Mouse (Mus musculus) MEL (cell line): ENCODE measurements around the gene Slc6a9. TPM values are rescaled to one million over a fixed set of nuclear protein-coding genes. Genes with fewer than 3 reads are reported as not detected.

Experiments
- DNase-seq: peaks from one replicate; pipeline ENCODE4 v3.0.0; 2011; ENCODE audit warnings: low read depth, low spot score
- H3K27ac ChIP-seq: 2 replicates; pipeline ENCODE4 v1.5.1; 2012; ENCODE audit warnings: low read depth, mild to moderate bottlenecking, control low read depth, low read length, moderate library complexity; ENCODE audit not compliant: control insufficient read depth
- H3K27me3 ChIP-seq, 2 experiments: fragments of 150-350 bp in 1 of 2; sonication (generic) in 1 of 2; 2 replicates each; pipeline ENCODE4 v1.6.1; 2012; ENCODE audit warnings: low read length in 2 of 2, mild to moderate bottlenecking in 2 of 2, improper control_type of control experiment in 1 of 2, moderate library complexity in 1 of 2; ENCODE audit not compliant: insufficient read depth in 2 of 2, control insufficient read depth in 1 of 2
- H3K36me3 ChIP-seq, 2 experiments: 2 replicates each; pipeline ENCODE4 v1.6.1; 2012 to 2014; ENCODE audit warnings: low read length in 2 of 2, improper control_type of control experiment in 1 of 2, inconsistent platforms in 1 of 2, mild to moderate bottlenecking in 1 of 2; ENCODE audit not compliant: insufficient read depth in 2 of 2, control insufficient read depth in 1 of 2
- H3K4me1 ChIP-seq, 2 experiments: fragments of 150-350 bp in 1 of 2; sonication (generic) in 1 of 2; 2 replicates each; pipeline ENCODE4 v1.6.1; 2012; ENCODE audit warnings: low read length in 2 of 2, improper control_type of control experiment in 1 of 2, mild to moderate bottlenecking in 1 of 2; ENCODE audit not compliant: insufficient read depth in 2 of 2, control insufficient read depth in 1 of 2
- H3K4me3 ChIP-seq, 2 experiments: fragments of 150-350 bp in 1 of 2; sonication (generic) in 1 of 2; 2 replicates each; pipeline ENCODE4 v1.5.1; 2012; ENCODE audit warnings: low read depth in 2 of 2, low read length in 2 of 2, mild to moderate bottlenecking in 2 of 2, moderate library complexity in 2 of 2, control low read depth in 1 of 2, improper control_type of control experiment in 1 of 2; ENCODE audit not compliant: control insufficient read depth in 1 of 2, insufficient read depth in 1 of 2
- H3K79me2 ChIP-seq: 2 replicates; pipeline ENCODE4 v1.6.1; 2012; ENCODE audit warnings: mild to moderate bottlenecking, low read length, moderate library complexity; ENCODE audit not compliant: control insufficient read depth, poor library complexity, insufficient read depth
- H3K9ac ChIP-seq: 2 replicates; pipeline ENCODE4 v1.6.1; 2012; ENCODE audit warnings: low read depth, mild to moderate bottlenecking, control low read depth, low read length, moderate library complexity; ENCODE audit not compliant: control insufficient read depth, poor library complexity, severe bottlenecking
- H3K9me3 ChIP-seq: fragments of 150-350 bp; sonication (generic); replicated peaks from 2 replicates; pipeline ENCODE4 v1.6.1; 2012; ENCODE audit warnings: mild to moderate bottlenecking, low read length, improper control_type of control experiment, moderate library complexity; ENCODE audit not compliant: insufficient read depth
- CTCF ChIP-seq, 3 experiments: IDR thresholded peaks in 2 of 3; conservative IDR thresholded peaks in 1 of 3; 2 replicates each; pipeline ENCODE4 v1.5.1; 2011 to 2012; ENCODE audit warnings: low read length in 3 of 3, low read depth in 2 of 3, mild to moderate bottlenecking in 2 of 3, improper control_type of control experiment in 1 of 3, inconsistent platforms in 1 of 3, mixed read lengths in 1 of 3, moderate library complexity in 1 of 3; ENCODE audit not compliant: control insufficient read depth in 1 of 3, insufficient read depth in 1 of 3, poor library complexity in 1 of 3, severe bottlenecking in 1 of 3
- E2F4 ChIP-seq: IDR thresholded peaks from 2 replicates; pipeline ENCODE4 v1.6.1; 2011; ENCODE audit warnings: low read depth, low read length, improper control_type of control experiment, borderline replicate concordance
- ELF1 ChIP-seq: IDR thresholded peaks from 2 replicates; pipeline ENCODE4 v1.6.1; 2014; ENCODE audit warnings: low read depth, mild to moderate bottlenecking, inconsistent platforms, low read length, improper control_type of control experiment, moderate library complexity
- EP300 ChIP-seq, 2 experiments: IDR thresholded peaks; 2 replicates each; pipeline ENCODE4 v1.6.1; 2011; ENCODE audit warnings: improper control_type of control experiment in 2 of 2, low read length in 2 of 2, low read depth in 1 of 2, mild to moderate bottlenecking in 1 of 2
- HCFC1 ChIP-seq: IDR thresholded peaks from 2 replicates; pipeline ENCODE4 v1.6.1; 2012; ENCODE audit warnings: low read depth, mild to moderate bottlenecking, inconsistent platforms, low read length, improper control_type of control experiment, moderate library complexity
- KAT2A ChIP-seq: conservative IDR thresholded peaks from 2 replicates; pipeline ENCODE4 v1.6.1; 2012; ENCODE audit warnings: low read depth, low read length, improper control_type of control experiment, inconsistent platforms
- MAX ChIP-seq: IDR thresholded peaks from 2 replicates; pipeline ENCODE4 v1.6.1; 2011; ENCODE audit warnings: low read length, improper control_type of control experiment
- MEF2A ChIP-seq: IDR thresholded peaks from 2 replicates; pipeline ENCODE4 v1.6.1; 2014; ENCODE audit warnings: low read depth, mild to moderate bottlenecking, inconsistent platforms, low read length, improper control_type of control experiment; ENCODE audit not compliant: poor library complexity, insufficient replicate concordance, severe bottlenecking; ENCODE audit errors: extremely low read depth
- MXI1 ChIP-seq: IDR thresholded peaks from 2 replicates; pipeline ENCODE4 v1.6.1; 2011; ENCODE audit warnings: mild to moderate bottlenecking, low read depth, low read length, improper control_type of control experiment
- MYC ChIP-seq: IDR thresholded peaks from 2 replicates; pipeline ENCODE4 v1.6.1; 2011; ENCODE audit warnings: low read depth, mild to moderate bottlenecking, low read length, improper control_type of control experiment, moderate library complexity
- NELFE ChIP-seq: IDR thresholded peaks from 2 replicates; pipeline ENCODE4 v1.6.1; 2011; ENCODE audit warnings: low read depth, low read length, improper control_type of control experiment
- POLR2A ChIP-seq, 2 experiments: IDR thresholded peaks; 2 replicates each; pipeline ENCODE4 v1.6.1; 2011 to 2012; ENCODE audit warnings: low read length in 2 of 2, mild to moderate bottlenecking in 2 of 2, control low read depth in 1 of 2, improper control_type of control experiment in 1 of 2, low read depth in 1 of 2, moderate library complexity in 1 of 2; ENCODE audit not compliant: control insufficient read depth in 1 of 2, insufficient read depth in 1 of 2, poor library complexity in 1 of 2
- RAD21 ChIP-seq: IDR thresholded peaks from 2 replicates; pipeline ENCODE4 v1.6.1; 2011; ENCODE audit warnings: mild to moderate bottlenecking, low read depth, low read length, improper control_type of control experiment
- RCOR1 ChIP-seq: IDR thresholded peaks from 2 replicates; pipeline ENCODE4 v1.6.1; 2012; ENCODE audit warnings: low read depth, mild to moderate bottlenecking, inconsistent platforms, low read length, improper control_type of control experiment
- SIN3A ChIP-seq: IDR thresholded peaks from 2 replicates; pipeline ENCODE4 v1.6.1; 2012; ENCODE audit warnings: low read length, improper control_type of control experiment, inconsistent platforms
- SMC3 ChIP-seq: IDR thresholded peaks from 2 replicates; pipeline ENCODE4 v1.6.1; 2011; ENCODE audit warnings: low read depth, low read length, improper control_type of control experiment
- TBP ChIP-seq: IDR thresholded peaks from 2 replicates; pipeline ENCODE4 v1.8.0; 2011; ENCODE audit warnings: low read depth, low read length, improper control_type of control experiment
- TCF12 ChIP-seq: IDR thresholded peaks from 2 replicates; pipeline ENCODE4 v1.6.1; 2014; ENCODE audit warnings: low read depth, mild to moderate bottlenecking, inconsistent platforms, low read length, improper control_type of control experiment, moderate library complexity
- ZC3H11A ChIP-seq: IDR thresholded peaks from 2 replicates; pipeline ENCODE4 v1.6.1; 2012; ENCODE audit warnings: low read depth, mild to moderate bottlenecking, inconsistent platforms, low read length, improper control_type of control experiment
- ZMIZ1 ChIP-seq: IDR thresholded peaks from 2 replicates; pipeline ENCODE4 v1.6.1; 2012; ENCODE audit warnings: low read depth, mild to moderate bottlenecking, inconsistent platforms, low read length, improper control_type of control experiment, moderate library complexity
- polyA plus RNA-seq, 2 experiments: library from polyadenylated mRNA; stranded (reverse) in 1 of 2; unstranded in 1 of 2; fragments of >175 nt in 1 of 2; fragments of >200 nt in 1 of 2; gene quantifications; 2 replicates each; pipeline versions ENCODE4 v1.2.1 to v1.2.4; 2012; ENCODE audit warnings: low replicate concordance in 2 of 2, low read depth in 1 of 2; ENCODE audit not compliant: insufficient read length in 2 of 2, insufficient read depth in 1 of 2, missing spikeins in 1 of 2
- total RNA-seq: library from RNA; depleted of rRNA; stranded (reverse); fragments of 300-350 nt; gene quantifications from 2 replicates; pipeline ENCODE4 v1.2.3, GENCODE M21; 2012

The Slc6a9 gene
- total and polyA plus RNA-seq, 3 experiments: 3.2 to 21.2 TPM; not detected in 1

DNA sequence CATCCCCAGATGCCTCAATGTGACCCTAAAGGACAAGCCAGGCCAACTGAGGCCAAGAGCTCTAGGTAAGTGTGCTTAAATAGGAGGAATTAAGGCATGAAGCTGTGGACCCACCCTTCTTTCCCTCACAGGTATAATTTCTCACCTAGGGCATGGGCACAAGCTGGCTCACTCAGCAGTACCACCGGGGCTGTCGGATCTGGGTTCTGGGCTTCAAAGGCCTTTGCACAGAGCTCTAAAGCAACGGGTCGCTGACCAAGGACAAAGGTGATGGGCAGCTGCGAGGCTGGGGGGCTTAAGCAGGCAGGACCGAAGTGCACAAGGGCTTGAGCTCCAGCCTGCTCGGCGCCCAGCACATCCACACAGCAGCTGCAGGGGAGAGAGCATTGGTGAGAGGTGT is 56.4 kb downstream of the Slc6a9 start:
- no peak overlapping the region for H3K27ac ChIP-seq
- H3K4me3 ChIP-seq: peak overlapping the region; percentile 88 to 91; a peak in 3 of 4 replicates
- no peaks in the 10 kb centered on the region for H3K27me3 ChIP-seq
- H3K36me3 ChIP-seq: no peaks in the 10 kb centered on the region; a peak in 1 of 4 replicates
- H3K79me2 ChIP-seq: peaks cover 23% of the 10 kb centered on the region
- DNase-seq: no peak
- TF ChIP-seq EP300 (IDR thresholded peaks at IDR 0.05; ENCODE audit: low read depth in 1 of 2, low read length in 2 of 2): no peak
- no peak for TF ChIP-seq ZMIZ1
- TF ChIP-seq E2F4: no peak
- no peak for TF ChIP-seq MEF2A
- TF ChIP-seq CTCF (IDR thresholded peaks at IDR 0.05 in 2 of 3, conservative IDR thresholded peaks at IDR 0.05 in 1 of 3; ENCODE audit: control insufficient read depth in 1 of 3, insufficient read depth in 1 of 3, low read depth in 2 of 3, low read length in 3 of 3, poor library complexity in 1 of 3, severe bottlenecking in 1 of 3): no peak
- H3K4me1 ChIP-seq: peaks cover 0 to 11% of the 10 kb centered on the region in 2 experiments; a peak in 3 of 4 replicates
- H3K9ac ChIP-seq: peak overlapping the region; percentile 79
- H3K9me3 ChIP-seq: no peaks in the 10 kb centered on the region

DNA sequence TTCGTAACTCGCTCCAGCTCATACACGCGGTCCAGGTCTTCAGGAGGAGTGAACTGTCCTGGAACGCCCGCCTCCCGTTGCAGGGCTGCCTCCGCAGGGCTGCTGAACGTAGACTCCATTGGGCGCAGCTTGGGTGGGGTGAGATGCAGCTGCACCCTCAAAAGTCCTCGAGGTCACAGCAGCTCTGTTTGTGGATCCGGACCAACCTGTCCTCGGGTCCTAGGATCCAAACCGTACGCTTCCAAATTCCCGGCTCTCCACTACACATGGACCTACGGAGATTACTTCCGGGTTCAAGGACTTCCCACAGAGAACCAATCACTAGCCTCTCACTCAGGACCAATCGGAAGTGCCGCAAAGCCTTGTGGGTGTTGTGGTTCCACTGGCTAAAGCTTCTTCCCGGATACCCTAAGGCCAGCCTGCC is 57.4 kb downstream of the Slc6a9 start, which contains the start of gene Dph2:
Dph2 (minus strand) TSS at position 295 of the 424 bp plus-strand sequence.
- peaks cover 13% of the 10 kb centered on the region for H3K79me2 ChIP-seq
- no peaks in the 10 kb centered on the region for H3K9me3 ChIP-seq
- TF ChIP-seq ZC3H11A (no peak), TCF12 (no peak), NELFE (peak; percentile 72), SIN3A (peak; percentile 98), CTCF (IDR thresholded peaks at IDR 0.05 in 2 of 3, conservative IDR thresholded peaks at IDR 0.05 in 1 of 3; ENCODE audit: control insufficient read depth in 1 of 3, insufficient read depth in 1 of 3, low read depth in 2 of 3, low read length in 3 of 3, poor library complexity in 1 of 3, severe bottlenecking in 1 of 3) (no peak), SMC3 (no peak), ELF1 (peak; percentile 96), RAD21 (no peak), HCFC1 (peak; percentile 98), MAX (peak; percentile 85), KAT2A (peak; percentile 91), MYC (peak; percentile 92), TBP (peak; percentile 59; the same call in 1 of the 2 replicates), RCOR1 (no peak), MXI1 (peak; percentile 99), E2F4 (no peak), POLR2A (IDR thresholded peaks at IDR 0.05; ENCODE audit: control insufficient read depth in 1 of 2, insufficient read depth in 1 of 2, low read depth in 1 of 2, low read length in 2 of 2, poor library complexity in 1 of 2) (peak; percentile 72 to 92; a peak in 3 of 4 replicates)
- peaks cover 0 to 4% of the 10 kb centered on the region in 2 experiments; a peak in 2 of 4 replicates for H3K4me1 ChIP-seq
- DNase-seq: peak; percentile 95
- H3K36me3 ChIP-seq: no peaks in the 10 kb centered on the region
- peak within 1 kb of the TSS; percentile 88 to 91 for H3K4me3 ChIP-seq
- 0 out of 2 replicates have a peak within 1 kb of the TSS, but pooled peaks have one; percentile 17 for H3K27ac ChIP-seq
- H3K27me3 ChIP-seq: no peaks in the 10 kb centered on the region
- H3K9ac ChIP-seq: peak within 1 kb of the TSS; percentile 79
